Comparison of ENCODE assay signal across 13 mouse cellular contexts in genomic region chr2:149927481-149927880, GRCm38 (mm10).
DNase-seq lines count a peak whose midpoint lies in the region.
"Had no signal": no experiment of that assay in that cellular context is flagged by ENCODE, and none has a peak within 500 bp of the region (broad histone marks: within the 10 kb centered on the region; RNA-seq: fewer than 3 reads in every experiment).

No protein-coding gene starts in this region.

- peak; percentile 31 to 42 for DNase-seq in cerebellum, adult 18-20 months
- DNase-seq in cerebellum, adult 11-12 months = no peak
- DNase-seq in cerebellum, adult 9-10 months = peak; percentile 37
- no peak for DNase-seq in cerebellum, adult 8-10 months
- DNase-seq in cerebellum, postnatal 25 days = peak; percentile 36 to 64
- no peak for DNase-seq in cerebellum, adult 9-11 months
- peak; percentile 59 for DNase-seq in brain, adult 2 months (ENCODE audit: low read depth, low spot score)
- DNase-seq: adrenal gland, adult 8-10 months; adrenal gland, postnatal 14 days; adrenal gland, postnatal 36 days; B cell, adult 2 months; embryo, embryonic 11 days; gastrocnemius, adult 2 months had no signal

Comparison
In these comparisons a context has a peak if more than half of its experiments do, and no peak if none do; other contexts are left out.
1. DNase-seq: peak in cerebellum, adult 18-20 months (2 of 2), cerebellum, adult 9-10 months (single experiment), cerebellum, postnatal 25 days (2 of 2) and brain, adult 2 months (single experiment); none in cerebellum, adult 11-12 months (single experiment), cerebellum, adult 8-10 months (single experiment) and cerebellum, adult 9-11 months (single experiment).